Mouse (Mus musculus) hindbrain, embryonic 13.5 days (tissue): ENCODE results near the gene Shroom4. TPM values are rescaled to one million over a fixed set of nuclear protein-coding genes. Genes with fewer than 3 reads are reported as not detected.

Experiments
- ATAC-seq: fragments of 200-750 bp; cut with Nextera tagmentation; 2 replicates; pipeline ENCODE4 v1.8.0; 2017; ENCODE audit warnings: moderate TSS enrichment; ENCODE audit not compliant: low FRiP score
- H3K27ac ChIP-seq: fragments of 300-500 bp; sonication (generic); 2 replicates; pipeline ENCODE4 v1.5.1; 2015; ENCODE audit warnings: inconsistent platforms, mild to moderate bottlenecking, moderate library complexity
- H3K27me3 ChIP-seq: fragments of 300-500 bp; sonication (generic); 2 replicates; pipeline ENCODE4 v1.6.1; 2015; ENCODE audit warnings: mild to moderate bottlenecking, inconsistent platforms
- H3K36me3 ChIP-seq: fragments of 300-500 bp; sonication (generic); 2 replicates; pipeline ENCODE4 v1.6.1; 2015; ENCODE audit warnings: mild to moderate bottlenecking, inconsistent platforms
- H3K4me1 ChIP-seq: fragments of 300-500 bp; sonication (generic); replicated peaks from 2 replicates; pipeline ENCODE4 v1.6.1; 2015; ENCODE audit warnings: inconsistent platforms
- H3K4me2 ChIP-seq: fragments of 300-500 bp; sonication (generic); 2 replicates; pipeline ENCODE4 v1.6.1; 2015; ENCODE audit warnings: inconsistent platforms, mild to moderate bottlenecking, moderate library complexity
- H3K4me3 ChIP-seq: fragments of 300-500 bp; sonication (generic); 2 replicates; pipeline ENCODE4 v1.5.1; 2015; ENCODE audit warnings: mild to moderate bottlenecking, inconsistent platforms
- H3K9ac ChIP-seq: fragments of 300-500 bp; sonication (generic); 2 replicates; pipeline ENCODE4 v1.6.1; 2015; ENCODE audit warnings: mild to moderate bottlenecking, inconsistent platforms
- H3K9me3 ChIP-seq: fragments of 300-500 bp; sonication (generic); 2 replicates; pipeline ENCODE4 v1.6.1; 2016; ENCODE audit warnings: inconsistent platforms
- WGBS: fragments of 180-500 bp; shearing (Covaris S2); methylation state at CpG from one replicate; pipeline ENCODE4 v1.1.7; 2015; 5-methylcytosine and 5-hydroxymethylcytosine counted together
- polyA plus RNA-seq: library from polyadenylated mRNA; unstranded; fragments of >200 nt; fragmentation: Nextera tagmentation; extraction: Ambion mirVana; gene quantifications from 2 replicates; pipeline ENCODE4 v1.2.1, GENCODE M21; 2015

Gene Shroom4
- polyA plus RNA-seq, 1 experiment from 2014 or later, result 2.4 TPM

DNA sequence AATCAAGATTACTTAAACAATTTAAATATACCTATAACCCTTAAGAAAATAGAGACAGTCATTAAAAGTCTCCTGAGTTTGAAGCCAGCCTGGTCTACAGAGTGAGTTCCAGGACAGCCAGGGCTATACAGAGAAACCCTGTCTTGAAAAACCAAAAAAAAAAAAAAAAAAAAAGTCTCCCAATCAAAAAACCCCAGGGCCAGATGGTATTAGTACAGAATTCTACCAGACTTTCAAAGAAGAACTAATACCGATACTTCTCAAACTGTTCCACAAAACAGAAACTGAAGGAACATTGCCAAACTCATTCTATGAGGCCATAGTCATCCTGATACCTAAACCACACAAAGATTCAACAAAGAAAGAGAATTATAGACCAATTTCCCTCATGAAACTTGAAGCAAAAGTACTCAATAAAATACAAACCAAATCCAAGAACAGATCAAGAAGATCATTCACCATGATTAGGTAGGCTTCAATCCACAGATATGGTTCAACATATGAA, 259.2 kb downstream of the Shroom4 start:
- Histone ChIP-seq H3K36me3 (no peaks in the 10 kb centered on the region), H3K9me3 (no peaks in the 10 kb centered on the region), H3K4me1 (no peaks in the 10 kb centered on the region), H3K4me3 (no peak overlapping the region), H3K9ac (no peak overlapping the region), H3K27me3 (no peaks in the 10 kb centered on the region), H3K4me2 (no peak overlapping the region), H3K27ac (no peak overlapping the region)
- no peak for ATAC-seq
- 90% methylated on average over 1 of the region's 1 CpGs for WGBS

Other genes with a start within 250 kb of the Shroom4 start
- 50.1 and 53.7 TPM in 2 replicates for gene Nudt10, start 226.8 kb upstream of the Shroom4 start, polyA plus RNA-seq
- 0.06 and 0.26 TPM in 2 replicates for gene Bmp15, start 79.1 kb upstream of the Shroom4 start, polyA plus RNA-seq